7 mouse cellular contexts compared by ENCODE assay signal in the genomic region with DNA sequence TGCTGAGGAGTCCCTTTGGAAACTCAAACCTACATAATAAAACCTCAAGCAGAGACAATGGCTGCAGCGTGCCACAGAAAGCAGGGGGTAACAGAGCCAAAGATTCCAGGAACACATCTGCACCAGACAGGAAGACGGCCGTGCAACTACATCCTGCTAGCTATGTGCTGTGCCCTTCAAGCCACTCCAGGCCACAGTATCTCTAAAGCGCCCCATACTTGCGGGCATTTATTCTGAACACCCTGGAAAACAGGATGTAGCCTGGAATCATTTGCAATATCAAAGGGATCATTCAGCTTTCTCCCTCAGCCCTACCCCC.
A peak's percentile ranks its signal among the peaks of the same experiment; 100 is the strongest.
DNase-seq lines count a peak whose midpoint lies in the region; ATAC-seq lines count a peak whose summit lies in the region.

No protein-coding gene starts in this region.

- DNase-seq in neural tube, embryonic 11.5 days (ENCODE audit: low spot score) = no peak
- no peak for DNase-seq in neural tube, embryonic 10.5 days (ENCODE audit: extremely low spot score, low spot score)
- no peak for DNase-seq in liver, embryonic 13.5 days
- no peak for DNase-seq in right cerebral cortex, postnatal 10 days (ENCODE audit: low spot score in 2 of 2)
- DNase-seq in testis, postnatal 14 days (ENCODE audit: low spot score) = no peak
- DNase-seq in gastrocnemius, postnatal 36 days = no peak

- 43% methylated on average over 5 of the region's 5 CpGs for WGBS in neural tube, embryonic 11.5 days
- WGBS in forebrain, embryonic 15.5 days = 33% methylated on average over 5 of the region's 5 CpGs
- WGBS in liver, embryonic 13.5 days (ENCODE audit: insufficient replicate concordance) = 24% methylated on average over 5 of the region's 5 CpGs

- intact Hi-C loops in gastrocnemius, postnatal 36 days (cut with DNase I) = loop anchor here (1.0 to 2.0 kb wide), 2 partner anchors 191 to 211 kb away; no protein-coding TSS in a partner anchor

- no peaks in the 10 kb centered on the region for H3K4me1 ChIP-seq in neural tube, embryonic 11.5 days (ENCODE audit: control insufficient read depth, insufficient read depth, low read length)
- H3K4me1 ChIP-seq in forebrain, embryonic 15.5 days = peaks cover 10% of the 10 kb centered on the region
- H3K4me1 ChIP-seq in liver, embryonic 13.5 days (replicated peaks) = no peaks in the 10 kb centered on the region; the same call in 1 of the 2 replicates

- no peaks in the 10 kb centered on the region for H3K27me3 ChIP-seq in neural tube, embryonic 11.5 days (ENCODE audit: control insufficient read depth, insufficient read depth, low read length)
- H3K27me3 ChIP-seq in forebrain, embryonic 15.5 days = no peaks in the 10 kb centered on the region
- H3K27me3 ChIP-seq in liver, embryonic 13.5 days = no peaks in the 10 kb centered on the region

- peak overlapping the region; percentile 30 for H3K4me2 ChIP-seq in neural tube, embryonic 11.5 days (ENCODE audit: low read depth)
- peak overlapping the region; percentile 42 for H3K4me2 ChIP-seq in forebrain, embryonic 15.5 days (replicated peaks)
- H3K4me2 ChIP-seq in liver, embryonic 13.5 days = peak overlapping the region; percentile 53

- H3K9me3 ChIP-seq in neural tube, embryonic 11.5 days (ENCODE audit: control insufficient read depth, low read length) = no peaks in the 10 kb centered on the region
- no peaks in the 10 kb centered on the region for H3K9me3 ChIP-seq in forebrain, embryonic 15.5 days
- no peaks in the 10 kb centered on the region for H3K9me3 ChIP-seq in liver, embryonic 13.5 days (replicated peaks)

- H3K9ac ChIP-seq in neural tube, embryonic 11.5 days (ENCODE audit: low read length) = peak overlapping the region; percentile 47
- H3K9ac ChIP-seq in forebrain, embryonic 15.5 days (replicated peaks) = peak overlapping the region; percentile 38; the same call in 1 of the 2 replicates
- H3K9ac ChIP-seq in liver, embryonic 13.5 days = 0 out of 2 replicates have a peak overlapping the region, but pooled peaks have one; percentile 20

- H3K4me3 ChIP-seq in neural tube, embryonic 11.5 days (ENCODE audit: low read depth, low read length) = no peak overlapping the region
- peak overlapping the region; percentile 27 for H3K4me3 ChIP-seq in forebrain, embryonic 15.5 days
- 0 out of 2 replicates have a peak overlapping the region, but pooled peaks have one; percentile 20 for H3K4me3 ChIP-seq in liver, embryonic 13.5 days (replicated peaks)

- no peak overlapping the region for H3K27ac ChIP-seq in neural tube, embryonic 11.5 days (ENCODE audit: low read depth, low read length)
- no peak overlapping the region for H3K27ac ChIP-seq in forebrain, embryonic 15.5 days (replicated peaks)
- no peak overlapping the region for H3K27ac ChIP-seq in liver, embryonic 13.5 days

- 0 out of 2 replicates have a peak, but pooled peaks have one; percentile 2 for ATAC-seq in neural tube, embryonic 11.5 days (ENCODE audit: insufficient read depth, low FRiP score, low TSS enrichment)
- ATAC-seq in forebrain, embryonic 15.5 days (replicated peaks) = no peak
- no peak for ATAC-seq in liver, embryonic 13.5 days (ENCODE audit: low read depth)

- no peaks in the 10 kb centered on the region for H3K36me3 ChIP-seq in neural tube, embryonic 11.5 days (ENCODE audit: control insufficient read depth, insufficient read depth, low read length)
- H3K36me3 ChIP-seq in forebrain, embryonic 15.5 days = no peaks in the 10 kb centered on the region
- no peaks in the 10 kb centered on the region for H3K36me3 ChIP-seq in liver, embryonic 13.5 days
